Mouse (Mus musculus): ENCODE measurements around the gene Rps25.
"Not testable (repeated sequence)": the region's sequence is repeated elsewhere in the genome, so short reads cannot be mapped to it uniquely, and the experiment has no call there.

Gene Rps25

GRCm38 (mm10) chr9:44407752-44408097 is 786 bp downstream of the Rps25 start:
- DNase-seq: no peak

- not testable (repeated sequence) for DNase-seq
Observed at GRCm38 (mm10) chr9:44408693-44409092, 1.8 kb downstream of the Rps25 start.

- no peak for DNase-seq
Observed at GRCm38 (mm10) chr9:44410647-44411336, 3.9 kb downstream of the Rps25 start.

GRCm38 (mm10) chr9:44411601-44412130 is 4.7 kb downstream of the Rps25 start:
- DNase-seq: no peak

- DNase-seq: no peak
Observed at GRCm38 (mm10) chr9:44412306-44412705, 5.4 kb downstream of the Rps25 start.

- DNase-seq: no peak
Observed at GRCm38 (mm10) chr9:44412781-44413180, 5.8 kb downstream of the Rps25 start.

GRCm38 (mm10) chr9:44417156-44417891 is 10.4 kb downstream of the Rps25 start:
- DNase-seq: no peak

- DNase-seq: peak; percentile 96
Observed at GRCm38 (mm10) chr9:44417892-44418363, 11.0 kb downstream of the Rps25 start.

GRCm38 (mm10) chr9:44418519-44419385 is 11.8 kb downstream of the Rps25 start, which contains the start of gene Ccdc84:
TSS of gene Ccdc84 (minus strand) at chr9:44418569.
- DNase-seq: no peak

GRCm38 (mm10) chr9:44419730-44420129 is 12.8 kb downstream of the Rps25 start:
- not testable (repeated sequence) for DNase-seq

GRCm38 (mm10) chr9:44420280-44420898 is 13.4 kb downstream of the Rps25 start:
- DNase-seq: no peak

GRCm38 (mm10) chr9:44423576-44423975 is 16.6 kb downstream of the Rps25 start:
- DNase-seq: no peak

GRCm38 (mm10) chr9:44432577-44433185 is 25.7 kb downstream of the Rps25 start:
- no peak for DNase-seq

GRCm38 (mm10) chr9:44435747-44436146 is 28.8 kb downstream of the Rps25 start:
- peak; percentile 48 for DNase-seq

GRCm38 (mm10) chr9:44440961-44441360 is 34.0 kb downstream of the Rps25 start, which contains the start of gene Foxr1:
TSS of gene Foxr1 (minus strand) at chr9:44441136.
- DNase-seq: no peak

- not testable (repeated sequence) for DNase-seq
Observed at GRCm38 (mm10) chr9:44444402-44445025, 37.6 kb downstream of the Rps25 start.

- no peak for DNase-seq
Observed at GRCm38 (mm10) chr9:44450387-44450786, 43.4 kb downstream of the Rps25 start.

GRCm38 (mm10) chr9:44454132-44454890 is 47.4 kb downstream of the Rps25 start:
- DNase-seq: peak; percentile 77

- no peak for DNase-seq
Observed at GRCm38 (mm10) chr9:44454891-44455220, 47.9 kb downstream of the Rps25 start, which contains the start of gene Upk2. TSS of gene Upk2 (minus strand) at chr9:44454976.

- peak; percentile 96 for DNase-seq
Observed at GRCm38 (mm10) chr9:44457035-44457742, 50.2 kb downstream of the Rps25 start.

Measured in layer of hippocampus, adult 9-11 months (tissue).